Mouse (Mus musculus): ENCODE measurements around the gene Sdr16c6. TPM values are rescaled to one million over a fixed set of nuclear protein-coding genes. Genes with fewer than 3 reads are reported as not detected.

Sdr16c6 gene
- polyA plus RNA-seq (2012; rRNA removed), result not detected in 2 replicates

DNA sequence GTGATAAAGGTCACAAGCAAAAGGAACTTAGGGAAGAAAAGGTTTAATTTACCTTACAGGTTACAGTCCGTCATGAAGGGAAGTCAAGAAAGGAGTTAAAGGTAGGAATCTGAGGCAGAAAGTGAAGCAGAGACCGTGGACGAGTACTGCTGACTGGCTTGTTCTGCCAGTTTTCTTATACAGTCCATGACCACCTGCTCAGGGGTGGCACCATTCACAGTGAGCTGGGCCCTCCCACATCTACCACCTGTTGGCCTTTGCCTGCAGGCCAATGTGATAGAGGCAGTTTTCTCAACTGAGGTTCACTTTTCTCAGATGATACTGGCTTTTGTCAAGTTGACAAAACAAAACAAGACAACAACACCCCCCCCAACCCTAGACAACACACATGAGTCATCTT, at the start of gene Sdr16c6:
Gene Sdr16c6, minus strand, starts transcription at position 151 of the 400 bp plus-strand sequence.
- no peaks in the 10 kb centered on the region for H3K4me1 ChIP-seq (ENCODE audit: control insufficient read depth, insufficient read depth, insufficient read length)
- no peak for DNase-seq (ENCODE audit: low read depth in 1 of 2, low spot score in 2 of 2)
- no peaks in the 10 kb centered on the region for H3K27me3 ChIP-seq (ENCODE audit: control insufficient read depth, insufficient read depth, low read length)
- no peak within 1 kb of the TSS for H3K4me3 ChIP-seq (ENCODE audit: extremely low read depth, insufficient read depth, insufficient read length)
- 85% methylated on average over 3 of the region's 3 CpGs for WGBS
- H3K36me3 ChIP-seq (ENCODE audit: control insufficient read depth, insufficient read depth, low read length), result no peaks in the 10 kb centered on the region
- TF ChIP-seq POLR2A (IDR thresholded peaks at IDR 0.05; ENCODE audit: low read depth, low read length) (no peak), CTCF (IDR thresholded peaks at IDR 0.05; ENCODE audit: extremely low read depth, insufficient read depth, insufficient read length, insufficient replicate concordance) (no peak)
- no peak within 1 kb of the TSS for H3K27ac ChIP-seq (ENCODE audit: insufficient read depth, low read length)

DNA sequence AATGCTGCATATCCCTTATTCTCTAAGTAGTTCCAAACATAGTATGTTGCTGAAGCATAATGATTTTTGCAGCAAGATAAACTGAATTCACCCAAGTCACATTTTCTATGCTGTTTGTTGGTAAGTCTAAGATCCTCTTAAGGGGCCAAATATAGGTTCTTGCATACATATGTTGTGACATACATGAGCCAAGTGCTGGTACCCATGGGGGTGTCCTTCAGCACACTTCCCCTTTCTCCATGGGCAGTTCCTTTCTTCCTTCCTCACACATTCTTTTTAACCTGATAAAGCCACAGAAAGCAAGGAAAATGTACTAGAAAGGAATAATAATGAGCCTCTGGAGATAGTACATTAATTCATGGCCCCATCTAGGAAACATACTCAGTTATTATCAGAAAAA, 2.9 kb upstream of the Sdr16c6 start:
- no peak for DNase-seq (ENCODE audit: low read depth in 1 of 2, low spot score in 2 of 2)
- TF ChIP-seq POLR2A (IDR thresholded peaks at IDR 0.05; ENCODE audit: low read depth, low read length), result no peak
- no peak for TF ChIP-seq CTCF (IDR thresholded peaks at IDR 0.05; ENCODE audit: extremely low read depth, insufficient read depth, insufficient read length, insufficient replicate concordance)
- no peaks in the 10 kb centered on the region for H3K36me3 ChIP-seq (ENCODE audit: control insufficient read depth, insufficient read depth, low read length)

DNA sequence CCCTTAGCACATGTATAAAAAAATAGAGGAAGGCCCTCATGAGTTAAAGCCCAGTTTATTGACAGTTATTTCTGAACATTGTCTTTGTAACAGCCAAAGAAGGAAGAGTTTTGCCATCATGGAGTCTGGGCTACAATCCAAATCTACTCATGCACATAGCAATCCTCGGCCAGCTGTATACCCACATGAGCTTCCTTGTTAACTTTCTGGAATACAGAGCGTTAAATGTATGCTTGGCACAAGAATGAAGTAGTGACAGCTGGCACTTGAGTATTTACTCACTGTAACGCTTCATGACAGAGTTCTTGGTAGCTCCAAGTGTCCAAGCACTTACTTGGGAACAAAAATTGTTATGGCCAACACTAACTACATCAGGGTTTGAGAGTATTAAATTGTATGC, 1.8 kb upstream of the Sdr16c6 start:
- no peaks in the 10 kb centered on the region for H3K4me1 ChIP-seq (ENCODE audit: control insufficient read depth, insufficient read depth, insufficient read length)
- no peaks in the 10 kb centered on the region for H3K36me3 ChIP-seq (ENCODE audit: control insufficient read depth, insufficient read depth, low read length)
- no peak overlapping the region for H3K4me3 ChIP-seq (ENCODE audit: extremely low read depth, insufficient read depth, insufficient read length)
- TF ChIP-seq CTCF (IDR thresholded peaks at IDR 0.05; ENCODE audit: extremely low read depth, insufficient read depth, insufficient read length, insufficient replicate concordance) (no peak), POLR2A (IDR thresholded peaks at IDR 0.05; ENCODE audit: low read depth, low read length) (no peak)
- DNase-seq (ENCODE audit: low read depth in 1 of 2, low spot score in 2 of 2), result no peak
- no peak overlapping the region for H3K27ac ChIP-seq (ENCODE audit: insufficient read depth, low read length)
- no peaks in the 10 kb centered on the region for H3K27me3 ChIP-seq (ENCODE audit: control insufficient read depth, insufficient read depth, low read length)
- 83% methylated on average over 3 of the region's 3 CpGs for WGBS

More for the DNA sequence above, 2.9 kb upstream of the Sdr16c6 start:
- no peak overlapping the region for H3K27ac ChIP-seq (ENCODE audit: insufficient read depth, low read length)
- H3K4me3 ChIP-seq (ENCODE audit: extremely low read depth, insufficient read depth, insufficient read length), result no peak overlapping the region
- H3K4me1 ChIP-seq (ENCODE audit: control insufficient read depth, insufficient read depth, insufficient read length), result no peaks in the 10 kb centered on the region
- H3K27me3 ChIP-seq (ENCODE audit: control insufficient read depth, insufficient read depth, low read length), result no peaks in the 10 kb centered on the region

DNA sequence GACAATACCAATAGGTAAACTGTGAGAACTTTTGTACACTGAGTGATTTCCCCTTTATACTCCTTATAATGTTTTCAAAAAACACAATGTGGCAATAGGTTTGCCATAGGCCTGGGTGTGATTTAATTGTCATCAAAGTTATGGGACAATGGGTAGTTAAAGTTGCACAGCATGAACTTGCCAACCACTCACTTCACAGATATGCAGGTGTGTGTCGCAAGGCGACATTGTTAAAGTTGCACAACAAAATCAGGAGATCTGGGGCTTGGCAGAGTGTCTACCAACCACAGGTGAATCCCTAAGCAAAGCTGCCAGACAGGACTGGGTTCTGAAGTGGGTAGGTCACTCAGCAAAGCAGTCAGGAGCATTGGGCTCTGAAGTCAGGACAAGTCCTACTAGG, 1.3 kb downstream of the Sdr16c6 start:
- Histone ChIP-seq H3K4me1 (ENCODE audit: control insufficient read depth, insufficient read depth, insufficient read length) (no peaks in the 10 kb centered on the region), H3K27ac (ENCODE audit: insufficient read depth, low read length) (no peak overlapping the region), H3K36me3 (ENCODE audit: control insufficient read depth, insufficient read depth, low read length) (no peaks in the 10 kb centered on the region), H3K27me3 (ENCODE audit: control insufficient read depth, insufficient read depth, low read length) (no peaks in the 10 kb centered on the region), H3K4me3 (ENCODE audit: extremely low read depth, insufficient read depth, insufficient read length) (no peak overlapping the region)
- TF ChIP-seq CTCF (IDR thresholded peaks at IDR 0.05; ENCODE audit: extremely low read depth, insufficient read depth, insufficient read length, insufficient replicate concordance) (no peak), POLR2A (IDR thresholded peaks at IDR 0.05; ENCODE audit: low read depth, low read length) (no peak)
- no peak for DNase-seq (ENCODE audit: low read depth in 1 of 2, low spot score in 2 of 2)
- 88% methylated on average over 2 of the region's 2 CpGs for WGBS

Other genes starting within 250 kb of the Sdr16c6 start
- 1,864 and 2,290 TPM in 2 replicates for gene Gm11808, start 103.9 kb downstream of the Sdr16c6 start, polyA plus RNA-seq (2012; rRNA removed)

Data from spleen, adult 2 months (tissue).